Mouse (Mus musculus): ENCODE measurements around the gene Gngt2. TPM values are rescaled to one million over a fixed set of nuclear protein-coding genes. Genes with fewer than 3 reads are reported as not detected.
A peak's percentile ranks its signal among the peaks of the same experiment; 100 is the strongest.

Gene Gngt2
- polyA plus RNA-seq, 1 experiment from 2014 or later: 34.1 TPM

- Histone ChIP-seq H3K4me3 (ENCODE audit: control insufficient read depth in 1 of 2, insufficient read depth in 1 of 2, low read depth in 1 of 2, low read length in 2 of 2) (no peak overlapping the region), H3K9me3 (ENCODE audit: control insufficient read depth, low read length) (no peaks in the 10 kb centered on the region), H3K27me3 (ENCODE audit: control insufficient read depth, insufficient read depth, low read length) (no peaks in the 10 kb centered on the region), H3K4me1 (ENCODE audit: control insufficient read depth in 2 of 2, insufficient read depth in 2 of 2, low read length in 2 of 2) (peaks cover 0 to 6% of the 10 kb centered on the region in 2 experiments; a peak in 2 of 4 replicates), H3K27ac (replicated peaks in 1 of 2; ENCODE audit: control insufficient read depth in 1 of 2, insufficient read depth in 1 of 2, low read depth in 2 of 2, low read length in 2 of 2) (no peak overlapping the region), H3K36me3 (ENCODE audit: control insufficient read depth, insufficient read depth, low read length) (no peaks in the 10 kb centered on the region), H3K4me2 (ENCODE audit: low read length) (no peak overlapping the region), H3K9ac (ENCODE audit: low read length) (no peak overlapping the region)
- no peak for ATAC-seq (ENCODE audit: insufficient number of reproducible peaks, insufficient read depth, low FRiP score, low read depth)
- WGBS: 42% methylated on average over 5 of the region's 5 CpGs
Observed at GRCm38 (mm10) chr11:95853684-95854083, 16.7 kb downstream of the Gngt2 start.

GRCm38 (mm10) chr11:95857306-95857705 lies 20.3 kb downstream of the Gngt2 start:
- no peaks in the 10 kb centered on the region for H3K9me3 ChIP-seq (ENCODE audit: control insufficient read depth, low read length)
- peaks cover 0 to 13% of the 10 kb centered on the region in 2 experiments; a peak in 2 of 4 replicates for H3K4me1 ChIP-seq (ENCODE audit: control insufficient read depth in 2 of 2, insufficient read depth in 2 of 2, low read length in 2 of 2)
- ATAC-seq (ENCODE audit: insufficient number of reproducible peaks, insufficient read depth, low FRiP score, low read depth): no peak
- H3K4me2 ChIP-seq (ENCODE audit: low read length): no peak overlapping the region
- no peaks in the 10 kb centered on the region for H3K36me3 ChIP-seq (ENCODE audit: control insufficient read depth, insufficient read depth, low read length)
- WGBS: 83% methylated on average over 4 of the region's 4 CpGs
- no peak overlapping the region for H3K4me3 ChIP-seq (ENCODE audit: control insufficient read depth in 1 of 2, insufficient read depth in 1 of 2, low read depth in 1 of 2, low read length in 2 of 2)
- no peak overlapping the region for H3K9ac ChIP-seq (ENCODE audit: low read length)
- no peak overlapping the region for H3K27ac ChIP-seq (replicated peaks in 1 of 2; ENCODE audit: control insufficient read depth in 1 of 2, insufficient read depth in 1 of 2, low read depth in 2 of 2, low read length in 2 of 2)
- no peaks in the 10 kb centered on the region for H3K27me3 ChIP-seq (ENCODE audit: control insufficient read depth, insufficient read depth, low read length)

GRCm38 (mm10) chr11:95857716-95858527 lies 20.9 kb downstream of the Gngt2 start:
- peaks cover 0 to 13% of the 10 kb centered on the region in 2 experiments; a peak in 2 of 4 replicates for H3K4me1 ChIP-seq (ENCODE audit: control insufficient read depth in 2 of 2, insufficient read depth in 2 of 2, low read length in 2 of 2)
- H3K27ac ChIP-seq (replicated peaks in 1 of 2; ENCODE audit: control insufficient read depth in 1 of 2, insufficient read depth in 1 of 2, low read depth in 2 of 2, low read length in 2 of 2): peak overlapping the region; percentile 51 to 82
- H3K4me2 ChIP-seq (ENCODE audit: low read length): peak overlapping the region; percentile 73
- 21% methylated on average over 21 of the region's 21 CpGs for WGBS
- ATAC-seq (ENCODE audit: insufficient number of reproducible peaks, insufficient read depth, low FRiP score, low read depth): no peak
- no peaks in the 10 kb centered on the region for H3K9me3 ChIP-seq (ENCODE audit: control insufficient read depth, low read length)
- H3K4me3 ChIP-seq (ENCODE audit: control insufficient read depth in 1 of 2, insufficient read depth in 1 of 2, low read depth in 1 of 2, low read length in 2 of 2): peak overlapping the region; percentile 69 to 79
- no peaks in the 10 kb centered on the region for H3K27me3 ChIP-seq (ENCODE audit: control insufficient read depth, insufficient read depth, low read length)
- no peaks in the 10 kb centered on the region for H3K36me3 ChIP-seq (ENCODE audit: control insufficient read depth, insufficient read depth, low read length)
- peak overlapping the region; percentile 74 for H3K9ac ChIP-seq (ENCODE audit: low read length)

- Histone ChIP-seq H3K36me3 (ENCODE audit: control insufficient read depth, insufficient read depth, low read length) (no peaks in the 10 kb centered on the region), H3K4me2 (ENCODE audit: low read length) (peak overlapping the region; percentile 73), H3K27me3 (ENCODE audit: control insufficient read depth, insufficient read depth, low read length) (no peaks in the 10 kb centered on the region), H3K9me3 (ENCODE audit: control insufficient read depth, low read length) (no peaks in the 10 kb centered on the region), H3K4me1 (ENCODE audit: control insufficient read depth in 2 of 2, insufficient read depth in 2 of 2, low read length in 2 of 2) (peaks cover 0 to 13% of the 10 kb centered on the region in 2 experiments; a peak in 2 of 4 replicates), H3K9ac (ENCODE audit: low read length) (peak overlapping the region; percentile 74), H3K4me3 (ENCODE audit: control insufficient read depth in 1 of 2, insufficient read depth in 1 of 2, low read depth in 1 of 2, low read length in 2 of 2) (peak overlapping the region; percentile 69 to 79), H3K27ac (replicated peaks in 1 of 2; ENCODE audit: control insufficient read depth in 1 of 2, insufficient read depth in 1 of 2, low read depth in 2 of 2, low read length in 2 of 2) (peak overlapping the region; percentile 95)
- ATAC-seq (ENCODE audit: insufficient number of reproducible peaks, insufficient read depth, low FRiP score, low read depth): peak; percentile 97
- under 1% methylated on average over 58 of the region's 58 CpGs for WGBS
Observed at GRCm38 (mm10) chr11:95858528-95859467, 21.8 kb downstream of the Gngt2 start.

GRCm38 (mm10) chr11:95859468-95859855 lies 22.4 kb downstream of the Gngt2 start:
- under 1% methylated on average over 35 of the region's 35 CpGs for WGBS
- ATAC-seq (ENCODE audit: insufficient number of reproducible peaks, insufficient read depth, low FRiP score, low read depth): peak; percentile 48
- Histone ChIP-seq H3K9me3 (ENCODE audit: control insufficient read depth, low read length) (no peaks in the 10 kb centered on the region), H3K27ac (replicated peaks in 1 of 2; ENCODE audit: control insufficient read depth in 1 of 2, insufficient read depth in 1 of 2, low read depth in 2 of 2, low read length in 2 of 2) (peak overlapping the region; percentile 95), H3K36me3 (ENCODE audit: control insufficient read depth, insufficient read depth, low read length) (no peaks in the 10 kb centered on the region), H3K4me2 (ENCODE audit: low read length) (peak overlapping the region; percentile 73), H3K4me1 (ENCODE audit: control insufficient read depth in 2 of 2, insufficient read depth in 2 of 2, low read length in 2 of 2) (peaks cover 0 to 13% of the 10 kb centered on the region in 2 experiments; a peak in 2 of 4 replicates), H3K9ac (ENCODE audit: low read length) (peak overlapping the region; percentile 74), H3K27me3 (ENCODE audit: control insufficient read depth, insufficient read depth, low read length) (no peaks in the 10 kb centered on the region), H3K4me3 (ENCODE audit: control insufficient read depth in 1 of 2, insufficient read depth in 1 of 2, low read depth in 1 of 2, low read length in 2 of 2) (peak overlapping the region; percentile 69 to 79)

GRCm38 (mm10) chr11:95860071-95860490 lies 23.1 kb downstream of the Gngt2 start:
- Histone ChIP-seq H3K4me3 (ENCODE audit: control insufficient read depth in 1 of 2, insufficient read depth in 1 of 2, low read depth in 1 of 2, low read length in 2 of 2) (peak overlapping the region; percentile 69 to 79), H3K9ac (ENCODE audit: low read length) (peak overlapping the region; percentile 74), H3K9me3 (ENCODE audit: control insufficient read depth, low read length) (no peaks in the 10 kb centered on the region), H3K4me2 (ENCODE audit: low read length) (peak overlapping the region; percentile 73), H3K4me1 (ENCODE audit: control insufficient read depth in 2 of 2, insufficient read depth in 2 of 2, low read length in 2 of 2) (peaks cover 0 to 13% of the 10 kb centered on the region in 2 experiments; a peak in 2 of 4 replicates), H3K27me3 (ENCODE audit: control insufficient read depth, insufficient read depth, low read length) (no peaks in the 10 kb centered on the region), H3K27ac (replicated peaks in 1 of 2; ENCODE audit: control insufficient read depth in 1 of 2, insufficient read depth in 1 of 2, low read depth in 2 of 2, low read length in 2 of 2) (no peak overlapping the region), H3K36me3 (ENCODE audit: control insufficient read depth, insufficient read depth, low read length) (no peaks in the 10 kb centered on the region)
- ATAC-seq (ENCODE audit: insufficient number of reproducible peaks, insufficient read depth, low FRiP score, low read depth): no peak
- 14% methylated on average over 3 of the region's 3 CpGs for WGBS

GRCm38 (mm10) chr11:95861397-95861796 lies 24.4 kb downstream of the Gngt2 start:
- Histone ChIP-seq H3K4me2 (ENCODE audit: low read length) (no peak overlapping the region), H3K4me1 (ENCODE audit: control insufficient read depth in 2 of 2, insufficient read depth in 2 of 2, low read length in 2 of 2) (peaks cover 0 to 13% of the 10 kb centered on the region in 2 experiments; a peak in 2 of 4 replicates), H3K9me3 (ENCODE audit: control insufficient read depth, low read length) (no peaks in the 10 kb centered on the region), H3K27ac (replicated peaks in 1 of 2; ENCODE audit: control insufficient read depth in 1 of 2, insufficient read depth in 1 of 2, low read depth in 2 of 2, low read length in 2 of 2) (no peak overlapping the region), H3K36me3 (ENCODE audit: control insufficient read depth, insufficient read depth, low read length) (no peaks in the 10 kb centered on the region), H3K27me3 (ENCODE audit: control insufficient read depth, insufficient read depth, low read length) (no peaks in the 10 kb centered on the region), H3K9ac (ENCODE audit: low read length) (no peak overlapping the region), H3K4me3 (ENCODE audit: control insufficient read depth in 1 of 2, insufficient read depth in 1 of 2, low read depth in 1 of 2, low read length in 2 of 2) (no peak overlapping the region)
- ATAC-seq (ENCODE audit: insufficient number of reproducible peaks, insufficient read depth, low FRiP score, low read depth): no peak
- 87% methylated on average over 8 of the region's 8 CpGs for WGBS

Data from heart, embryonic 14.5 days (tissue).